Comparison of ENCODE assay signal across 8 mouse cellular contexts in the genomic region with DNA sequence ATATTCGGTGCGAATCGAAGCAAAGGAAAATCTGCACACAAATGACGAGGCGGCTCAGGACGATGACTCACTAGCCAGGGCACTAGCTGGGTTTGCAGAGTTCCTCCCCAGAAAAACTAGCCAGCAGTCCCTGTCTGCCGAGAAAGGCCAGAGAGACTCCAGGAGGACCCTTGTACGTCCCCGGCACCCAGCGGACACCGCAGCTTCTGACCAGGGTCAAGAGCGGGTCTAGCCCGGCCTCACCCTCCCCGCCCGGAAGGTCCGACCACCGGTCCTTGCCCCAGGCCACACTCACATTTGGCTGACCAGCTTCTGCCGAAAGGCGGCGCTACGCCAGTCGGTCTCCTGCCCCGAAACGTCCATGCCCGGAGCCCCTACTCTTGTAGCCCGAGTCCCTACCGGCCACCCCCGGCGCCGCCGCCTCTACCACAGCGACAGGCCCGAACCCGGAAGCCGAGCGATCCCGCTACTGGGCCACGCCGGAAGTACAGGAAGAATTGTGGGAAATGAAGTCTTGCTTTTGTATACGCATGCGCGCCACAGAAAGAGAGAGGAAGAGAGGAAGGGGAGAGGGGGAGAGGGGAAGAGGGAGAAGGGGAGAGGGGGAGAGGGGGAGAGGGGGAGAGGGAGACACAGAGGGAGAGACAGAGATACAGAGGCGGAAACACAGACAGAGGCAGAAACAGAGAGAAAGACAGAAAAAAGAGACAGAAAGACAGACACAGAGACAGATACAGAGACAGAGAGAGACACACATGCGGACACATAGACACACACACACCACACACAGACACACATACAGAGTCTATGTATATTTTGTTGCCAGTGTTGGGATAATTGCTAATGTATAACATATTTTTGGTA. TPM values are rescaled to one million over a fixed set of nuclear protein-coding genes. Genes with fewer than 3 reads are reported as not detected.
DNase-seq lines count a peak whose midpoint lies in the region; ATAC-seq and TF ChIP-seq lines count a peak whose summit lies in the region.

No protein-coding gene starts in this region.

- H3K27me3 ChIP-seq in heart, embryonic 15.5 days, result no peaks in the 10 kb centered on the region
- no peaks in the 10 kb centered on the region for H3K27me3 ChIP-seq in liver, embryonic 14.5 days (ENCODE audit: control insufficient read depth, insufficient read depth, low read length)
- no peaks in the 10 kb centered on the region for H3K27me3 ChIP-seq in neural tube, embryonic 11.5 days (ENCODE audit: control insufficient read depth, insufficient read depth, low read length)
- no peaks in the 10 kb centered on the region for H3K27me3 ChIP-seq in stomach, postnatal 0 days (ENCODE audit: control insufficient read depth, insufficient read depth, low read length)

- peaks cover 13% of the 10 kb centered on the region; the same call in 1 of the 2 replicates for H3K4me1 ChIP-seq in brown adipose tissue, adult 24 weeks (ENCODE audit: control insufficient read depth, insufficient read depth, insufficient read length, low read length)
- peaks cover 25% of the 10 kb centered on the region for H3K4me1 ChIP-seq in heart, embryonic 15.5 days (replicated peaks)
- H3K4me1 ChIP-seq in liver, embryonic 14.5 days (replicated peaks; ENCODE audit: control insufficient read depth in 2 of 2, insufficient read depth in 2 of 2, low read length in 1 of 2), result peaks cover 7 to 18% of the 10 kb centered on the region in 2 experiments; a peak in 3 of 4 replicates
- peaks cover 11% of the 10 kb centered on the region; the same call in 1 of the 2 replicates for H3K4me1 ChIP-seq in neural tube, embryonic 11.5 days (ENCODE audit: control insufficient read depth, insufficient read depth, low read length)
- H3K4me1 ChIP-seq in stomach, postnatal 0 days (replicated peaks; ENCODE audit: control insufficient read depth, insufficient read depth), result peaks cover 2% of the 10 kb centered on the region; the same call in 1 of the 2 replicates

- peak; percentile 80 for ATAC-seq in heart, embryonic 15.5 days (replicated peaks; ENCODE audit: insufficient number of reproducible peaks, insufficient read depth, low FRiP score, low read depth)
- ATAC-seq in liver, embryonic 14.5 days (ENCODE audit: insufficient read depth), result peak; percentile 83
- peak; percentile 95 for ATAC-seq in neural tube, embryonic 11.5 days (ENCODE audit: insufficient read depth, low FRiP score, low TSS enrichment)
- peak; percentile 88 for ATAC-seq in stomach, postnatal 0 days (ENCODE audit: low FRiP score, low TSS enrichment)

- peak overlapping the region; percentile 87 for H3K27ac ChIP-seq in brown adipose tissue, adult 24 weeks (replicated peaks; ENCODE audit: low read depth, low read length)
- peak overlapping the region; percentile 86 for H3K27ac ChIP-seq in heart, embryonic 15.5 days
- peak overlapping the region; percentile 9 for H3K27ac ChIP-seq in liver, embryonic 14.5 days
- H3K27ac ChIP-seq in neural tube, embryonic 11.5 days (ENCODE audit: low read depth, low read length), result peak overlapping the region; percentile 68
- peak overlapping the region; percentile 96 for H3K27ac ChIP-seq in stomach, postnatal 0 days (replicated peaks)

- TF ChIP-seq EP300 in liver, embryonic 14.5 days (IDR thresholded peaks at IDR 0.05; ENCODE audit: low read depth), result no peak
- no peak for TF ChIP-seq EP300 in stomach, postnatal 0 days (optimal IDR thresholded peaks at IDR 0.05)

- H3K9me3 ChIP-seq in heart, embryonic 15.5 days (replicated peaks), result no peaks in the 10 kb centered on the region
- no peaks in the 10 kb centered on the region for H3K9me3 ChIP-seq in liver, embryonic 14.5 days (ENCODE audit: control insufficient read depth, low read length)
- no peaks in the 10 kb centered on the region for H3K9me3 ChIP-seq in neural tube, embryonic 11.5 days (ENCODE audit: control insufficient read depth, low read length)
- no peaks in the 10 kb centered on the region for H3K9me3 ChIP-seq in stomach, postnatal 0 days (ENCODE audit: control insufficient read depth, low read length)

- peak; percentile 69 for TF ChIP-seq CTCF in liver, embryonic 14.5 days (IDR thresholded peaks at IDR 0.05; ENCODE audit: low read depth)
- peak; percentile 64 for TF ChIP-seq CTCF in stomach, postnatal 0 days (IDR thresholded peaks at IDR 0.05; ENCODE audit: low read depth)

- WGBS in heart, embryonic 15.5 days, result 1% methylated on average over 44 of the region's 44 CpGs
- WGBS in liver, embryonic 14.5 days (ENCODE audit: insufficient replicate concordance), result under 1% methylated on average over 44 of the region's 44 CpGs
- WGBS in neural tube, embryonic 11.5 days, result 2% methylated on average over 43 of the region's 44 CpGs
- 1% methylated on average over 44 of the region's 44 CpGs for WGBS in stomach, postnatal 0 days

- peak; percentile 93 for DNase-seq in CD4-positive, CD25-positive, alpha-beta regulatory T cell, adult 2 months (ENCODE audit: low read depth, low spot score)
- DNase-seq in fibroblast of lung, adult 2 months (ENCODE audit: low read depth), result peak; percentile 44
- DNase-seq in kidney, postnatal 25 days, result peak; percentile 90 to 95
- DNase-seq in liver, embryonic 14.5 days (ENCODE audit: low read depth in 3 of 3, low spot score in 3 of 3), result peak; percentile 73 to 78 (median 75)
- peak; percentile 90 for DNase-seq in neural tube, embryonic 11.5 days (ENCODE audit: low spot score)
- peak; percentile 90 for DNase-seq in stomach, postnatal 0 days (ENCODE audit: low spot score)

- H3K4me2 ChIP-seq in heart, embryonic 15.5 days, result peak overlapping the region; percentile 87
- H3K4me2 ChIP-seq in liver, embryonic 14.5 days (ENCODE audit: low read depth), result peak overlapping the region; percentile 90
- peak overlapping the region; percentile 85 for H3K4me2 ChIP-seq in neural tube, embryonic 11.5 days (ENCODE audit: low read depth)
- peak overlapping the region; percentile 70 for H3K4me2 ChIP-seq in stomach, postnatal 0 days (replicated peaks; ENCODE audit: low read depth)

- H3K4me3 ChIP-seq in brown adipose tissue, adult 24 weeks (ENCODE audit: insufficient read depth, low read depth, low read length), result peak overlapping the region; percentile 100
- peak overlapping the region; percentile 94 for H3K4me3 ChIP-seq in heart, embryonic 15.5 days
- H3K4me3 ChIP-seq in liver, embryonic 14.5 days (ENCODE audit: insufficient read depth in 1 of 2, low read depth in 2 of 2, low read length in 2 of 2), result peak overlapping the region; percentile 74 to 80
- H3K4me3 ChIP-seq in neural tube, embryonic 11.5 days (ENCODE audit: low read depth, low read length), result peak overlapping the region; percentile 89
- peak overlapping the region; percentile 84 for H3K4me3 ChIP-seq in stomach, postnatal 0 days (ENCODE audit: low read depth, low read length)

- H3K36me3 ChIP-seq in heart, embryonic 15.5 days, result no peaks in the 10 kb centered on the region
- peaks cover 2% of the 10 kb centered on the region; the same call in 1 of the 2 replicates for H3K36me3 ChIP-seq in liver, embryonic 14.5 days (replicated peaks; ENCODE audit: control insufficient read depth, insufficient read depth, low read depth)
- no peaks in the 10 kb centered on the region for H3K36me3 ChIP-seq in neural tube, embryonic 11.5 days (ENCODE audit: control insufficient read depth, insufficient read depth, low read length)
- no peaks in the 10 kb centered on the region for H3K36me3 ChIP-seq in stomach, postnatal 0 days (ENCODE audit: control insufficient read depth, insufficient read depth, low read length)

- peak overlapping the region; percentile 92 for H3K9ac ChIP-seq in heart, embryonic 15.5 days
- H3K9ac ChIP-seq in liver, embryonic 14.5 days (replicated peaks), result peak overlapping the region; percentile 83
- peak overlapping the region; percentile 82 for H3K9ac ChIP-seq in neural tube, embryonic 11.5 days (ENCODE audit: low read length)
- H3K9ac ChIP-seq in stomach, postnatal 0 days (ENCODE audit: low read length), result peak overlapping the region; percentile 96

RNA-seq across cellular contexts. Expression of a gene that starts 10.0 kb away (rescaled TPM):
- polyA plus RNA-seq in brown adipose tissue, adult 24 weeks (2012; ENCODE audit: insufficient read depth, insufficient read length, missing spikeins), result 14.7 and 16.2 TPM in 2 replicates
- 25.6 and 37.2 TPM in 2 replicates for polyA plus RNA-seq in heart, embryonic 15.5 days (2015; fragmentation: Nextera tagmentation; extraction: Ambion mirVana)
- polyA plus RNA-seq in liver, embryonic 14.5 days (2012; rRNA removed), result 18.0 and 20.6 TPM in 2 replicates
- 11.4 and 14.8 TPM in 2 replicates for polyA plus RNA-seq in liver, embryonic 14.5 days (2014; fragmentation: Nextera tagmentation; extraction: Ambion mirVana)
- 40.2 and 40.4 TPM in 2 replicates for polyA plus RNA-seq in neural tube, embryonic 11.5 days (2014; fragmentation: Nextera tagmentation; extraction: Ambion mirVana)
- polyA plus RNA-seq in stomach, postnatal 0 days (2015; fragmentation: Nextera tagmentation; extraction: Ambion mirVana), result 19.4 and 22.7 TPM in 2 replicates

RNA-seq across cellular contexts. Expression of a gene that starts 36.7 kb away (rescaled TPM):
- polyA plus RNA-seq in brown adipose tissue, adult 24 weeks (2012; ENCODE audit: insufficient read depth, insufficient read length, missing spikeins), result 10.2 and 19.0 TPM in 2 replicates
- polyA plus RNA-seq in heart, embryonic 15.5 days (2015; fragmentation: Nextera tagmentation; extraction: Ambion mirVana), result 33.0 and 45.7 TPM in 2 replicates
- 13.1 and 14.0 TPM in 2 replicates for polyA plus RNA-seq in liver, embryonic 14.5 days (2012; rRNA removed)
- 10.8 and 11.6 TPM in 2 replicates for polyA plus RNA-seq in liver, embryonic 14.5 days (2014; fragmentation: Nextera tagmentation; extraction: Ambion mirVana)
- 62.1 and 62.4 TPM in 2 replicates for polyA plus RNA-seq in neural tube, embryonic 11.5 days (2014; fragmentation: Nextera tagmentation; extraction: Ambion mirVana)
- 32.0 and 34.0 TPM in 2 replicates for polyA plus RNA-seq in stomach, postnatal 0 days (2015; fragmentation: Nextera tagmentation; extraction: Ambion mirVana)

Comparison
In these comparisons a context has a peak if more than half of its experiments do, and no peak if none do; other contexts are left out.
1. Peak in every context shown above with its lines: DNase-seq, ATAC-seq, H3K4me3 ChIP-seq and H3K27ac ChIP-seq.
2. H3K27ac ChIP-seq: peak in every context shown above with its lines; median percentile 96 in stomach, postnatal 0 days; 87 in brown adipose tissue, adult 24 weeks; 86 in heart, embryonic 15.5 days; 68 in neural tube, embryonic 11.5 days; 9 in liver, embryonic 14.5 days.